Mouse (Mus musculus): ENCODE measurements around the gene Rgs6.

The Rgs6 gene

GRCm38 (mm10) chr12:82647876-82648275 is 59.8 kb downstream of the Rgs6 start:
- no peak for DNase-seq (ENCODE audit: low read depth, low spot score)

- no peak for DNase-seq (ENCODE audit: low read depth, low spot score)
Measured at GRCm38 (mm10) chr12:82649991-82650390, 61.9 kb downstream of the Rgs6 start.

GRCm38 (mm10) chr12:82664598-82664997 is 76.5 kb downstream of the Rgs6 start:
- no peak for DNase-seq (ENCODE audit: low read depth, low spot score)

GRCm38 (mm10) chr12:82667441-82667840 is 79.3 kb downstream of the Rgs6 start:
- DNase-seq (ENCODE audit: low read depth, low spot score): no peak

- no peak for DNase-seq (ENCODE audit: low read depth, low spot score)
Measured at GRCm38 (mm10) chr12:82670201-82670737, 82.2 kb downstream of the Rgs6 start.

GRCm38 (mm10) chr12:82671591-82671990 is 83.5 kb downstream of the Rgs6 start:
- DNase-seq (ENCODE audit: low read depth, low spot score): no peak

- DNase-seq (ENCODE audit: low read depth, low spot score): no peak
Measured at GRCm38 (mm10) chr12:82675137-82675536, 87.0 kb downstream of the Rgs6 start.

GRCm38 (mm10) chr12:82687015-82687414 is 98.9 kb downstream of the Rgs6 start:
- DNase-seq (ENCODE audit: low read depth, low spot score): no peak

- no peak for DNase-seq (ENCODE audit: low read depth, low spot score)
Measured at GRCm38 (mm10) chr12:82698886-82699527, 110.9 kb downstream of the Rgs6 start.

- no peak for DNase-seq (ENCODE audit: low read depth, low spot score)
Measured at GRCm38 (mm10) chr12:82699528-82699905, 111.4 kb downstream of the Rgs6 start.

GRCm38 (mm10) chr12:82700241-82700640 is 112.1 kb downstream of the Rgs6 start:
- no peak for DNase-seq (ENCODE audit: low read depth, low spot score)

- DNase-seq (ENCODE audit: low read depth, low spot score): peak; percentile 39
Measured at GRCm38 (mm10) chr12:82700840-82701239, 112.7 kb downstream of the Rgs6 start.

- DNase-seq (ENCODE audit: low read depth, low spot score): no peak
Measured at GRCm38 (mm10) chr12:82701359-82701758, 113.3 kb downstream of the Rgs6 start.

GRCm38 (mm10) chr12:82710376-82710775 is 122.3 kb downstream of the Rgs6 start:
- no peak for DNase-seq (ENCODE audit: low read depth, low spot score)

GRCm38 (mm10) chr12:82714284-82714683 is 126.2 kb downstream of the Rgs6 start:
- no peak for DNase-seq (ENCODE audit: low read depth, low spot score)

GRCm38 (mm10) chr12:82723017-82723540 is 135.0 kb downstream of the Rgs6 start:
- DNase-seq (ENCODE audit: low read depth, low spot score): no peak

GRCm38 (mm10) chr12:82726255-82726654 is 138.2 kb downstream of the Rgs6 start:
- DNase-seq (ENCODE audit: low read depth, low spot score): no peak

GRCm38 (mm10) chr12:82731587-82731986 is 143.5 kb downstream of the Rgs6 start:
- no peak for DNase-seq (ENCODE audit: low read depth, low spot score)

GRCm38 (mm10) chr12:82742955-82743354 is 154.9 kb downstream of the Rgs6 start:
- DNase-seq (ENCODE audit: low read depth, low spot score): no peak

GRCm38 (mm10) chr12:82744026-82744425 is 155.9 kb downstream of the Rgs6 start:
- DNase-seq (ENCODE audit: low read depth, low spot score): no peak

GRCm38 (mm10) chr12:82744826-82745225 is 156.7 kb downstream of the Rgs6 start:
- DNase-seq (ENCODE audit: low read depth, low spot score): no peak

- no peak for DNase-seq (ENCODE audit: low read depth, low spot score)
Measured at GRCm38 (mm10) chr12:82747099-82747498, 159.0 kb downstream of the Rgs6 start.

GRCm38 (mm10) chr12:82751846-82752245 is 163.8 kb downstream of the Rgs6 start:
- DNase-seq (ENCODE audit: low read depth, low spot score): no peak

All from ES-CJ7 (cell line).